Mouse (Mus musculus) heart, adult 8-10 months (tissue): ENCODE measurements around the gene Brd3os. TPM values are rescaled to one million over a fixed set of nuclear protein-coding genes. Genes with fewer than 3 reads are reported as not detected.

Experiments used
- DNase-seq: peaks from one replicate; pipeline ENCODE4 v3.0.0; 2022; ENCODE audit warnings: low spot score
- total RNA-seq, 4 experiments: library from RNA; stranded (reverse); gene quantifications; 2 replicates each; pipeline ENCODE4 v1.2.4; 2022

Gene Brd3os
- total RNA-seq, 4 experiments from 2014 or later = 1.2 to 2.0 (median 1.9) TPM

GRCm38 (mm10) chr2:27462901-27463300 lies 20.8 kb downstream of the Brd3os start:
- DNase-seq = no peak

- no peak for DNase-seq
Measured at GRCm38 (mm10) chr2:27469292-27469990, 27.3 kb downstream of the Brd3os start.

DNA sequence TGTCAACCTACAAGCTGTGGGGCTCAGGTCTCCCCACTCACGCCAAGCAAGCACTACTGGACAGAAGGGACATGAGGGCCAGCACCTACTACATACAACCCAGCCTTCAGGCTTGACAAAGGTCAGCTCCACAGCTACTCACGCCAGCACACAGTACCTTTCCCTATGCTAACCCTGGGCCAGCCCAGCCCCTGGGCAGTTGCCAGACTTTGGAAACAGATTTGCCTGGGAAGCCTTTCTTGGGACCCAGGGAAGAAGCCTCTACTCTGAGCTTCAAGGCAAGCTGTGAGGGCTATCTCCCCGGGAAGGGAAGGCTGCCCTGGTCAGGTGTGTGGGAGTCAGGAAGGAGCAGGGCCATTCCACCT lies 27.8 kb downstream of the Brd3os start:
- no peak for DNase-seq

DNA sequence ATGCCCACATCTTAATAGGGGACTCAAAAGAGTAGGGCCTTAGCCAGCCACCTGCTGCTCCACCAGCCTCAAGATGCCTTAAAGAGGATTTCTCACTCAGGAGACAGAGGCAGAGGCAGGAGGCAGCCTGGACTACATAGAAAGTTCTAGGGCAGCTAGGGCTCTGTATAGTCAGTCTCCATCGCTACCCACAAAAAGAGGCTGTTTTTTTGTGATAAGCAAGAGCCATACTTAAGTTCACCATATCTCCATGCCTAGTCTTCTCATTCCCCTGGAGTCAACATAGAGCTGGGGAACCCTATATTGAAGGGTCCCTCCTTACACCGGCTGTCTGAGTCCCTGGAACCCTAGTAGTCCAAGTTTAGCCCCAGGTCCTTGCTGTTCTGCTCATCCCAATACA lies 28.4 kb downstream of the Brd3os start:
- DNase-seq = no peak

DNA sequence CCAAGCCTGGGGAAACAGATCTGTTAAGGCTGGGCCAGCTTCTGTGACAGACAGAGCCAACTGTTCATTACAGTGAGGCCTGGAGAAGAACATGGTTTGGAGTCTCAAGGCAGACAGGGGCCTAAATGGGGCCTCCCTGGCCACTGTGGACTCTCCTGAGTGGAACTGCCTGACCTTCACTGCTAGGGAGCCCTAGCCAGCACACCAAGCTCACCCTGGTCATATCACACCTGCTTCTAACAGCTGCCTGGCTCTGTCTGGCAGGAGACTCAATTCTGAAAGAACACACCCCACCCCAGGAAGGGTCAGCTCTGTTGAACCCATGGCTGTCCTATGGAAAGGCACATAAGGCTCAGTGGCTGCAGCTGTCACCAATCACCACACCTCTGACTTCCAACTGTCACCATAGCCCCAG lies 29.1 kb downstream of the Brd3os start:
- DNase-seq = no peak

DNA sequence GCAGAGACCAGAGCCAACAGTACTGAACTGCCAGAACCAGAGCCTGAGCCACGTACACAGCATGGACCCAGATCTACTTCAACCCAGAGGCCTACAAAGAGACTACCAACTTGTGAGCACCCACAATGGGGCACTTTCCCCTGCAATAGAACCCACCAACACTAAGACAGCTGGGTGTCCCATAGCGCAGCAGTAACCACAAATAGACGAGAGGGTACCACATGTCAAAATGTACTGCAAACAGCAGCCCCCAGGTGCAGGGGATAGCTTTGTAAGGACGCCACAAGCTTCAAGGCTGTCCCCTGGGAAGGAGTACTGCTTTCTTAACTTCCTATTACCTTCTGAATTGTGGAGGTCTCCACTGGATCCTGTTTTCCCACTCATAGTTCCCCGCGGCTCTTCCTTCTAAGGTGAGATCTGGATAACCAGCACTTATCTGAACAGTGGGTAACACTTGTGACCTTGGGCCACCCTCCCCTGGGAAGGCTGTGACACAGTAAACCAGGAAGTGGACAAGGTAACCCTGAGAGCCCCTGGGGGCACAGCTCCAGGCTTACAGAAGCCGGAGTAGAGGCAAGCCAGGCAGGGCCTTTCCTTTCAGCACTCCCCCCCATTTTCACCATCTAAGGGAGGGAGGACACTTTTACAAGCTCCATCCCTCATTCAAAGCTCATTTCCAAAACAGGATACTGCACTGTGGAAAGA lies 31.1 kb downstream of the Brd3os start:
- no peak for DNase-seq

DNA sequence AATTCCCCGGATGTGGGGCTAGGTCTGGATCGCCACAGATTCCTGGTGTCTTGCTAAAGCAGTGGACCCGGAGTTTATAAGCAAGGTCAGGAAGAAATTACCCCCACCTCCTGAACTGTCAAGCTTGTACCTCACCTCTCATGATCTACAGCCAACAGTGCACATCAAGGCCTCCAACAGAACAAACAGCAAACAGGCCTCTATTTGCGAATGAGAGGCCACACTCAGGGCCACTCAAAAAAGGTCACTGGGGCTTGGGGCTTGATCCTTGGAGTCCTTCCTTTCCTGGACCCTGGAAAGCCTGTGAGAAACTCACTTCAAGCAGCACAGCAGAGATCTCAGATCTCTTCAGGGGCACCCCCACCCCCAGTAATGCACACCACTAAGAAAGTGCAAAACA lies 31.8 kb downstream of the Brd3os start:
- no peak for DNase-seq

GRCm38 (mm10) chr2:27474621-27475484 lies 32.7 kb downstream of the Brd3os start:
- peak; percentile 18 for DNase-seq

- peak; percentile 84 for DNase-seq
Measured at GRCm38 (mm10) chr2:27475495-27476302, 33.6 kb downstream of the Brd3os start.

GRCm38 (mm10) chr2:27476303-27477192 lies 34.4 kb downstream of the Brd3os start:
- DNase-seq = peak; percentile 33

DNA sequence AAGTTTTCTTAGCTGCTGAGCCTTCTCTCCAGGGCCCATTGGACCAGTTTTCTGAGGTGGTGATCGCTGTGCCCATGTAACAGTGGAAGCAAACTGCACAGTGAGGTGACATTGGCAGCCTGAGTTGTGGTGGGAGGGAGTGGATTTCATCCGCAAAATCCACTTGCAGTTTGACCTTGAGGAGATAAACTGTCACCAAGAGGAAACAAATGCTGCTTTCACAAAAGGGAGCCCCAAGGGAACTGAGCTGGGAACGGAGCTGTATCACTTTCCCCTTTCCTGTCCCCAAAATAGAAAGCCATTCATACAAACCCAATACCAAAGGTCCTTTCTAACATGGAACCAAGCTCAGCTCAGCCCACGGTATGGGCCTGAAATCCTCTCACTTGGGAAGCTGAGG lies 37.7 kb downstream of the Brd3os start:
- no peak for DNase-seq

DNA sequence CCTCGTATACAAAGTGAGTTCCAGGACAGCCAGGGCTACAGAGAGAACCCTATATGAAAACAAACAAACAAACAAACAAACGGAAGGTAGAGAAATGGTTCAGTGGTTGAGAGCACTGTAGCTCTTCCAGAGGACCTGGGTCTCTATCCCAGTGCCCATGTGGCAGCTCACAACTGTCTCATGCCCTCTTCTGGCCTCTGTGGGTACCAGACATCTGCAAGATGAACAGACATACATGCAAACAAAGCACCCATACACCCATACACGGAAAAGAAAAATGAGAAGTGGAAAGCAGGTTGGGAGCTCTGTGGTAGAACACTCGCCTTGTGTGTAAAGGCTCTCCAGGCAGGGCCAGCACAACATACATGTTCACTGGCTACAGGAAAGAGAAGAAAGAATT lies 38.2 kb downstream of the Brd3os start:
- no peak for DNase-seq

DNA sequence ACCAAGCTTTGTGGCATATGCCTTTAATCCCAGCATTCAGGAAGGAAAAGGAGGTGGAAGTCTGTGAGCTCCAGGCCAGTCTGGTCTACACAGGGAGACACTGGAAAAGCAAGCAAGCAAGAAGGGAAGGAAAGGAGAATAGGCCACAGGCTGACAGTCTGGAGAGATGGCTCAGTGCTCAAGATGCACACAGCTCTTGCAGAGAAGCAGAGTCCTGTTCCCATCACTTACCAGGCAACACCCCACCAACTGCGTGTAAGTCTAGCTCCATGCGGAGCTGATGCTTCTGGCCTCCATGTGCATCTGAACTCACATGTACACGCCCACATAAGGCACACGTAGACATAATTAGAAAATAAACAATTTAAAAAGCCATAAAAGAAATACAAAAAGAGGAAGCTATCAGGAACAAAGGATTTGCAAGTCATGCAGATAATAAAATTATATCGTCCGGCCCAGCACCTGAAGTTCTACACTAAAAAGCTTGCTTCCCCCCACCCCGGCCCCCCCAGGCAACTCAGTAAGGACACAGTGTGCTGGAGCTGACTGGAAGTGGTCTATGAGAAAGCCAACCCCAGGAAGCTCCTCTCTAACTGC lies 40.2 kb downstream of the Brd3os start:
- no peak for DNase-seq

DNA sequence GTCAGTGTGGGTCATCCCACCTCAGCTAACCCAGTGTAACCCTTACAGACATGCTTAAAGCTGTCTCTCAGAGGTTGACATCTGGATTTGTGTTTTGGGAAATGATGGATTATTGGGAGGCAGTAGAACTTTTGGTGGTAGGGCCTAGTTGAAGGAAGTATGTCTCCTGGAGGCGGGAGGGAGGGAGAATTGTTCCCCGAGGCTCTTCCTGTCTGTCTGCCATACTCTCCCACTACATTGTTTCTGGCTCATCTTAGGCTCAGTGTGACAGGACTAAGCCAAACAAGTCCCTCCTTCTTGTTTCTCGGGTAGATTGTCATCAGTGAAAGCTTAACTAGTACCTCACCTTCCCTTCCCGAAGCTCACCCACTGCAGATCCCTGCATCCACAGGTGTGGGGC lies 44.6 kb downstream of the Brd3os start:
- no peak for DNase-seq

GRCm38 (mm10) chr2:27487336-27488049 lies 45.4 kb downstream of the Brd3os start:
- DNase-seq = no peak

- DNase-seq = no peak
Measured at GRCm38 (mm10) chr2:27488362-27488761, 46.2 kb downstream of the Brd3os start.

DNA sequence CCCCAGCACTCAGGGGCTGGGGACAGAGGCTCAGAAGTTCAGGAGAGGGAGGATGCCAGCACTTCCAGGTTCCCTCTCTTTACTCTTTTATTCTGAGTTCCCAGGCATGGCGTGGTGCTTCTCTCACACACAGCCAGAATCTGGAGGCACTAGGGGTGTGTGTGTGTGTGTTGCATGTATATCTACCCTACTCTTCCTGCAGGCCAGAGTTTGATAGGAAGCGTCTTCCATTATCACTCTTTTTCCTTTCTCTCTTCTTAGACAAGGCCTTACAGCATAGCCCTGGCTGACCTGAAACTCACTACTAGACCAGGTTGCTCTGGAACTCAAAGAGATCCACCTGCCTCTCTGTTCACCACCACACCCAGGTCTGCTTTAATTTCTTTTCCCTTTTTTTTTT lies 48.8 kb downstream of the Brd3os start:
- no peak for DNase-seq
